Mouse (Mus musculus): ENCODE data around the gene Syt3. TPM values are rescaled to one million over a fixed set of nuclear protein-coding genes. Genes with fewer than 3 reads are reported as not detected.

The Syt3 gene
- total RNA-seq, 2 experiments from 2014 or later = 1.6 to 2.1 TPM

GRCm38 (mm10) chr7:44356590-44357481 is 27.1 kb upstream of the Syt3 start:
- intact Hi-C loops (cut with DNase I) = no loop called here
- no peak for DNase-seq

GRCm38 (mm10) chr7:44357531-44357930 is 26.4 kb upstream of the Syt3 start:
- intact Hi-C loops (cut with DNase I) = no loop called here
- DNase-seq = no peak

GRCm38 (mm10) chr7:44358012-44358411 is 25.9 kb upstream of the Syt3 start:
- intact Hi-C loops (cut with DNase I) = no loop called here
- no peak for DNase-seq

- intact Hi-C loops (cut with DNase I) = no loop called here
- DNase-seq = no peak
Observed at GRCm38 (mm10) chr7:44358886-44359654, 24.8 kb upstream of the Syt3 start.

GRCm38 (mm10) chr7:44359908-44360672 is 23.8 kb upstream of the Syt3 start:
- peak; percentile 79 to 83 for DNase-seq
- intact Hi-C loops (cut with DNase I) = no loop called here

DNA sequence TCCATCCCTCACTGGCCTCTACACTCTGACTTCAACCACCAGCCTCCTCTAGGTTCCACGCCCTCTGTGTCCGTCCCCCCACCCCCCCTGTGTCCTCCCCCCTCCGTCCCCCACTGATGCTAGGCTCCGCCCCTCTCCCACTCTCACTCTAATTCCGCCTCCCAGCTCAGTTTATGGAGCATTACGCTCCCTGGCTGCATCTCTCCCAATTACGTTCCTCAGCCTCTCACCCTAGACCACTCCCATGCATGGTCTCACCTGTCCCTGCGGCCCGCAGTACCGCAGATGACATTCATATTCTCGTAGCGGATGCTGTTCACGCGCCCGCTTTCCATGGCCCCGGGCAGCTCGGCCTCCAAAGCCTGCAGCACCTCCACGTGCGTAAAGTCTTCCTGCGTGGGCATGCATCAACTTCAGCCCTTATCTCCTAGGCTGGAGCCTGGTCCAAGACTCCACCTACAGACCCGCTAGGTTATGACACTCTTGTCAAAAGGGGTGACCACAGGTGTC is 23.1 kb upstream of the Syt3 start:
- no peak for DNase-seq
- intact Hi-C loops (cut with DNase I) = no loop called here

DNA sequence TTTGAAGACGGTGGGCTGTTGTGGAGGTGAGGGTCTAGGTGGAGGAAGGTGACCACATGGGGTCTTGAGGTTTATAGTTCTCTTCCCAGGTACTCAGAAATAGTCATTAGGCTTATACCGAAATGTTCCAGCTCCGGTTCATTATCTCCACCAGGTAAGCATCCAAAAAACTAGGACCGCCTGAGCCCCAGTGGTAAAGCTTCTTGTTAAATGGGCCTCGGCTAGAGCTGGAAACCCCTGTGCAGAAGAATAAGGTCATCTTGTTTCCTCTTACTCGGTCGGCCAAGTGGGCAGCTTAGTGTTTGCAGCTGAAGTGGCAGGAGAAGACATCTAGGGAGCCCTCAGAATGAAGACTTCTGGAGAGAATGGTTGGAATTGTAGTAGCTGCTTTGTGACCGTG is 11.2 kb upstream of the Syt3 start:
- intact Hi-C loops (cut with DNase I) = no loop called here
- no peak for DNase-seq

- intact Hi-C loops (cut with DNase I) = no loop called here
- DNase-seq = no peak
Observed at GRCm38 (mm10) chr7:44373460-44373859, 10.4 kb upstream of the Syt3 start.

- DNase-seq = peak; percentile 72 to 77
- intact Hi-C loops (cut with DNase I) = no loop called here
Observed at GRCm38 (mm10) chr7:44373889-44374652, 9.8 kb upstream of the Syt3 start.

DNA sequence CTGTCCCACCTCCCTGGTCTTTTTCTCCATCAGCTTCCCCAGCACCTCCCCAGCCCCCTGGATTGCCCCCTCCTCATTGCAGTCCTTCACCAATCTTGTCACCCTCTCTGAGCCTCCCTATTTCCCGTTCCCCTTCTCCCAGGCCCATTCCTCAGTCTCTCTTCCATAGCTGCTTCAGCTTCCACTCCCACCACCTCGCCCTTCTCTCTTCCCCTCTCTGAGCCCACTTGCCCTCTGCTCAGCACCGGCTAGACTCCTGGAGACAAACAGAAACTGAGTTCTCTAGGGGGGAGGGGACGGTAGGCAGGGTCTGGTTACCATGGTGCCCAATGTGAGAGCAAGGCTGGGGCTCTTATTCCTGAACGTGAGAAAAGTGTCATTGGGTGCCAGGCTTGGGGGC is 9.1 kb upstream of the Syt3 start:
- DNase-seq = no peak
- intact Hi-C loops (cut with DNase I) = loop anchor here (5.0 kb wide), 1 partner anchor 88 kb away; no protein-coding TSS in a partner anchor

DNA sequence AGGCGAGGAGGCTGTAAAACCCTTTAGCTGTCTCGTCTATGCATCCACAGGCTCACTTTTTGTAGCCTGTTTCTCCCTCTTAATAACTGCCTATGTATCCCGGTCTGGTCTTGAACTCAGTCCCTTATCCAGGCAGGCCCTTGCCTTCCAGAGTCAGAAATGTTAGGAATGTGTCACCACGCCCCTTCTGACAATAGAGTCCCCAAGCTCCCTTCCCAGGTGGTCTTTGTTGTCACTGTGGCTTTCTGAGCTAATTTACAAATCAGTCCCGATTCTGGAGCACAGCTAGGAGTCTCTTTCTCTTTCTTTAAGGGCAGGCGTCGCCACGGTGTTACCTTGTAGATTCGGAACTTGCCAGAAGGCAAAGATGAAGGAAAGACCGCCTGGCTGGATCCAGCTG is 8.7 kb upstream of the Syt3 start:
- intact Hi-C loops (cut with DNase I) = loop anchor here (5.0 kb wide), 1 partner anchor 87 kb away; no protein-coding TSS in a partner anchor
- DNase-seq = no peak

DNA sequence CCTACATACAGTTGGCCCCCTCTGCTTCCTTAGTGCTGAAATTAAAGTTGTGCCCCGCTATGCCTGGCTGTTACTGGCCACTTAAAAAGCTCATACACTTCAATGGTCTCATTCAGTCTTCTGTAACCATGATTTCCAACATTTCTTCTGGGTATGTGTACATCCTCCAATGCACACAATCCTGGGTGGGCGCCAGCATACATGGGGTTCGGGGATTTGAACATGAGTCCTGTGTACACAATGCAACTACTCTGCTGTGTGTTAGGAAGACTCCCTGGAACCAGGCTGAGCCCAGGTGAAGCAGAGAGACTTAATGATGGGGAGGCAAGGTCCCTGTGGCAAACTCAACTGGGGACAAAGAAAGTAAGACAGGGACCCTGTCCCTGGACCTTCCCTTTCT is 8.1 kb upstream of the Syt3 start:
- DNase-seq = no peak
- intact Hi-C loops (cut with DNase I) = loop anchor here (5.0 kb wide), 1 partner anchor 87 kb away; no protein-coding TSS in a partner anchor

DNA sequence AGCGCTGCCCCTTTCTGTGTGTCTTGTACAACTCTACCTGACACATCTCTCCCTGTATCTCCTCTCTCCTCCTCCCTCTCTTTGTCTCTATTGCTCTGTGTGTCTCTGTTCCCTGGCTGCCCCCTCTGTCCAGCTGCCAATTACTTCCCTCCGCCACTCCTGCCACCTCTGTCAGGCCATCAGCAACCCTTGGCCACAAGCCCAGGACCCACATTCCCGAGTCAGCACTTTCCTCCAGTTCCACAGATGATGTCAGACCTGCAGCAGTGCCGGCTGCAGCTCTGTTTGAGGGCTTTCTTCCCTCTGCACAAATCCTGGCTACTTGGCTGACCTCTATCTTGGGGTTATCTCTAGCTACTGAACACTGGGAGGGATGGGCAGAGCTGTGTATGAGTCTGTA is 5.6 kb upstream of the Syt3 start:
- peak in 1 of 2 experiments; percentile 21 for DNase-seq
- intact Hi-C loops (cut with DNase I) = loop anchor here (5.0 kb wide), 1 partner anchor 84 kb away; no protein-coding TSS in a partner anchor

DNA sequence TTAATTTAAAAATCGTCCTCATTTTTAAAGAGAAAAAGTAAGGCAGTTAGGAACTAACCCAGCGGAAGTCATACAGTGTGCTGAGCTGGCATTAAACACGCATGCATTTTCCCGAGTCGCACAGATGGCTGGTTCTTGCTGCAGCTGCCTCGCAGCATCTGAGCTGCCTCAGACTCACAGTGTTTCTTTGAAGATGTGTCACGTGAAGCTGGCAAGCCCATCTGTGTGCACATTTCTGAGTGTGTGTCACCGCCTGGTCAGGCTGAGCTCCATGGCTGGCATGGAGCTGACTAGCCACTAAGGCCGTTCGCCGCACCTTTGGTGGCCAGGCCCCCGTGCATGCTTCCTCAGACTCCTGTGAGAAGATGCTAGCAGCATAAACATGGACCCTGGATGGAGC is 1.4 kb upstream of the Syt3 start:
- no peak for DNase-seq
- intact Hi-C loops (cut with DNase I) = no loop called here

GRCm38 (mm10) chr7:44384716-44385059 is 786 bp downstream of the Syt3 start:
- intact Hi-C loops (cut with DNase I) = no loop called here
- DNase-seq = no peak

- DNase-seq = no peak
Observed at GRCm38 (mm10) chr7:44385720-44386119, 1.8 kb downstream of the Syt3 start, which contains the start of gene 1700008O03Rik. TSS of gene 1700008O03Rik (minus strand) at chr7:44385820.

DNA sequence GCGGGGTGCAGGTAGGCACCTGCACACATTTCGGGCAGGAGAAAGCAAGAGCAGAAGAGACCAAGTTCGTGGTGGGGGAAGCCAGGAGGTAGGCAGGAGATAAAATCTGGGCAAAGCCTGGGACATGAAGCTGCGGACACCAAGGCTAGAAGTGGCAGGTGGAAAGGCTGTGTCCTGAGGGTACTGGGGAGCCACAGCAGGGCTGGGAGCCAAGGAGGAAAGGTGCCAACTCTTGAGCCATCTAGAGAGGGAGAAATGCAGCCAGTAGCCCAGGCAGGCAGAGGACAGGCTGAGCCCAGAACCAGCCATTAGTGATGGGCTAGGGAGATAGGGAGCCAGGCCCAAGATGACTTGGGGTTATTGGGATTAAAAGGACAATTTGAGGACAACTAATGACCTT is 7.9 kb downstream of the Syt3 start:
- no peak for DNase-seq
- intact Hi-C loops (cut with DNase I) = no loop called here

More at GRCm38 (mm10) chr7:44385720-44386119, 1.8 kb downstream of the Syt3 start, which contains the start of gene 1700008O03Rik:
- intact Hi-C loops (cut with DNase I) = no loop called here

- no peak for DNase-seq
- intact Hi-C loops (cut with DNase I) = no loop called here
Observed at GRCm38 (mm10) chr7:44392341-44392740, 8.4 kb downstream of the Syt3 start.

DNA sequence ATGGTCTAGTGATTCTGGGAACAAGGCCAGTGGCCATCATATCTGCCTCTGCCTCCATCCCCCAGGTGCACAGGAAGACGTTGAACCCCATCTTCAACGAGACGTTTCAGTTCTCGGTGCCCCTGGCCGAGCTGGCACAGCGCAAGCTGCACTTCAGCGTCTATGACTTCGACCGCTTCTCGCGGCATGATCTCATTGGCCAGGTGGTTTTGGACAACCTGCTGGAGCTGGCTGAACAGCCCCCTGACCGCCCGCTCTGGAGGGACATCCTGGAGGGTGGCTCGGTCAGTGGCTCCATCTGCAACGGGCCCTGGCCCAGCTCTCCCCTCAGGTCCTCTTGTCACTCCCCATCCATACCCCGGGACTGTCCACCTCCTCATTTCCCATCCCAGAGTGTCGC is 9.4 kb downstream of the Syt3 start:
- DNase-seq = no peak
- intact Hi-C loops (cut with DNase I) = no loop called here

DNA sequence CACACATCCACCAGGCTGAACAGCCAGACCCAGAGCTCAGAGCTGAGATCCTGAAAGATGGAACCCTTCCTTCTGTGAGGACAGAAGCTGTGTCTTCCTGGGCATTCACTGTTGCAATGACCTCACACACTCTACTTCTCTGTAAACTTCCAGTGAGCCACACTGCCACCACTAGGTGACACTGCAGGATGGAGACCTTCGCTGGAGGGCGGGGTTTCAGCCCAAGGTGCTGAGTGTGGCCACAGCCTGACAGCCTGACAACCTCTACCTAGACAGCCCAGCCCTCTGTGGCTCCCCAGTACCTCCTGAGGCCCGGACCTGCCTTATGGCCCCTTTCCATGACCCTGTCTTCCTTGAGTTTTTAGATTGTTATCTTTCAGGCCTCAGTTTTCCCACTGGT is 14.7 kb downstream of the Syt3 start:
- peak in 1 of 2 experiments; percentile 28 for DNase-seq
- intact Hi-C loops (cut with DNase I) = loop anchor here (5.0 kb wide), 1 partner anchor 164 kb away; no protein-coding TSS in a partner anchor

All from gastrocnemius, postnatal 36 days (tissue).